In genomic region chr11:115164341-115164975, GRCm38 (mm10) we compare ENCODE assay signal across 8 mouse cellular contexts. TPM values are rescaled to one million over a fixed set of nuclear protein-coding genes. Genes with fewer than 3 reads are reported as not detected.
DNase-seq lines count a peak whose midpoint lies in the region; ATAC-seq and TF ChIP-seq lines count a peak whose summit lies in the region.

No protein-coding gene starts in this region.

- H3K27me3 ChIP-seq in heart, embryonic 13.5 days (replicated peaks): peaks cover 21% of the 10 kb centered on the region
- H3K27me3 ChIP-seq in Patski: no peaks in the 10 kb centered on the region
- peaks cover 53% of the 10 kb centered on the region for H3K27me3 ChIP-seq in hindbrain, embryonic 12.5 days
- H3K27me3 ChIP-seq in liver, embryonic 11.5 days (replicated peaks; ENCODE audit: control insufficient read depth, insufficient read depth, low read length): no peaks in the 10 kb centered on the region

- H3K4me3 ChIP-seq in heart, embryonic 13.5 days: peak overlapping the region; percentile 79
- peak overlapping the region; percentile 46 for H3K4me3 ChIP-seq in hindbrain, embryonic 12.5 days
- H3K4me3 ChIP-seq in liver, embryonic 11.5 days (ENCODE audit: low read depth, low read length): peak overlapping the region; percentile 80

- H3K9ac ChIP-seq in heart, embryonic 13.5 days: peak overlapping the region; percentile 81
- H3K9ac ChIP-seq in hindbrain, embryonic 12.5 days: peak overlapping the region; percentile 54
- peak overlapping the region; percentile 74 for H3K9ac ChIP-seq in liver, embryonic 11.5 days (ENCODE audit: low read depth, low read length)

- DNase-seq in heart, adult 8-10 months (ENCODE audit: low spot score): no peak
- DNase-seq in Patski (ENCODE audit: low read depth, low spot score): no peak
- DNase-seq in liver, embryonic 11.5 days (ENCODE audit: low spot score): no peak
- DNase-seq in left cerebral cortex, postnatal 10 days (ENCODE audit: extremely low spot score in 1 of 2, low spot score in 2 of 2): no peak
- DNase-seq in urinary bladder, adult 18-20 months (ENCODE audit: low spot score in 2 of 2): no peak

- POLR2A ChIA-PET in Patski (lab: Charles Lee): interaction anchor here (0.6 to 2.4 kb wide), 7 partner anchors 14 to 1429 kb away, joined by 3 to 10 read pairs (median 5); partner anchors contain the start of genes Nat9 and Tmem104

- peaks cover 43% of the 10 kb centered on the region for H3K4me1 ChIP-seq in heart, embryonic 13.5 days
- peaks cover 27% of the 10 kb centered on the region for H3K4me1 ChIP-seq in hindbrain, embryonic 12.5 days
- H3K4me1 ChIP-seq in liver, embryonic 11.5 days (replicated peaks; ENCODE audit: control insufficient read depth, insufficient read depth, low read length): peaks cover 38% of the 10 kb centered on the region

- ATAC-seq in heart, embryonic 13.5 days (ENCODE audit: extremely low read depth, insufficient number of reproducible peaks, low FRiP score, low TSS enrichment): no peak
- ATAC-seq in Patski: peak; percentile 36
- no peak for ATAC-seq in hindbrain, embryonic 12.5 days (ENCODE audit: low FRiP score)
- no peak for ATAC-seq in liver, embryonic 11.5 days (replicated peaks; ENCODE audit: low FRiP score)
- no peak for ATAC-seq in activated CD4-positive, CD25-positive, alpha-beta regulatory T cell, adult 4 months

- TF ChIP-seq CTCF in Patski (IDR thresholded peaks at IDR 0.05): no peak

- H3K36me3 ChIP-seq in heart, embryonic 13.5 days: no peaks in the 10 kb centered on the region
- no peaks in the 10 kb centered on the region for H3K36me3 ChIP-seq in hindbrain, embryonic 12.5 days
- no peaks in the 10 kb centered on the region; the same call in 1 of the 2 replicates for H3K36me3 ChIP-seq in liver, embryonic 11.5 days (ENCODE audit: control insufficient read depth, insufficient read depth, low read length)

- intact Hi-C loops in left cerebral cortex, postnatal 10 days (cut with DNase I): no loop called here

- H3K27ac ChIP-seq in heart, embryonic 13.5 days (replicated peaks): no peak overlapping the region
- no peak overlapping the region for H3K27ac ChIP-seq in hindbrain, embryonic 12.5 days
- H3K27ac ChIP-seq in liver, embryonic 11.5 days (ENCODE audit: low read depth, low read length): peak overlapping the region; percentile 72

- in situ Hi-C loops in Patski (cut with MboI; ENCODE audit: low pct_unique_long_range_greater_than_20kb): no loop called here

- CTCF ChIA-PET in Patski (lab: Charles Lee): interaction anchor here (1.7 to 6.3 kb wide), 2 partner anchors 14 to 20 kb away, joined by 4 to 74 read pairs; no protein-coding TSS in a partner anchor

- no peaks in the 10 kb centered on the region for H3K9me3 ChIP-seq in heart, embryonic 13.5 days
- H3K9me3 ChIP-seq in hindbrain, embryonic 12.5 days (replicated peaks): no peaks in the 10 kb centered on the region
- no peaks in the 10 kb centered on the region for H3K9me3 ChIP-seq in liver, embryonic 11.5 days (ENCODE audit: control insufficient read depth, low read length)

- WGBS in heart, embryonic 13.5 days: 0% methylated on average over 14 of the region's 14 CpGs
- WGBS in hindbrain, embryonic 12.5 days: under 1% methylated on average over 13 of the region's 14 CpGs
- 0% methylated on average over 13 of the region's 14 CpGs for WGBS in liver, embryonic 11.5 days

- H3K4me2 ChIP-seq in heart, embryonic 13.5 days: peak overlapping the region; percentile 97
- peak overlapping the region; percentile 61 for H3K4me2 ChIP-seq in hindbrain, embryonic 12.5 days (replicated peaks)
- H3K4me2 ChIP-seq in liver, embryonic 11.5 days: peak overlapping the region; percentile 93

RNA-seq across cellular contexts. Expression of gene Slc9a3r1, which starts 1.3 kb away (rescaled TPM):
- 23.1 and 24.4 TPM in 2 replicates for polyA plus RNA-seq in heart, embryonic 13.5 days (2015; fragmentation: Nextera tagmentation; extraction: Ambion mirVana)
- total RNA-seq in heart, adult 8-10 months (2022): 1 to 10 TPM; 7.3 to 8.5 (median 8.5) TPM
- 98.7 TPM for polyA plus RNA-seq in Patski (2021)
- polyA plus RNA-seq in hindbrain, embryonic 12.5 days (2016; fragmentation: Nextera tagmentation; extraction: Ambion mirVana): 35.7 and 42.3 TPM in 2 replicates
- 117 and 121 TPM in 2 replicates for polyA plus RNA-seq in liver, embryonic 11.5 days (2014; fragmentation: Nextera tagmentation; extraction: Ambion mirVana)
- polyA plus RNA-seq in activated CD4-positive, CD25-positive, alpha-beta regulatory T cell, adult 4 months (2017; shearing (Covaris generic)): 100 to 1,000 TPM; 166 to 228 TPM
- 10 to 100 TPM; 53.7 to 56.0 TPM for total RNA-seq in left cerebral cortex, postnatal 10 days (2021)

RNA-seq across cellular contexts. Expression of gene Tmem104, which starts 22.8 kb away (rescaled TPM):
- 7.1 and 7.7 TPM in 2 replicates for polyA plus RNA-seq in heart, embryonic 13.5 days (2015; fragmentation: Nextera tagmentation; extraction: Ambion mirVana)
- 10 to 100 TPM in 1 of 4 experiments, 1 to 10 TPM in 3; 8.7 to 10.9 (median 9.1) TPM for total RNA-seq in heart, adult 8-10 months (2022)
- 10.2 TPM for polyA plus RNA-seq in Patski (2021)
- 9.0 and 10.4 TPM in 2 replicates for polyA plus RNA-seq in hindbrain, embryonic 12.5 days (2016; fragmentation: Nextera tagmentation; extraction: Ambion mirVana)
- polyA plus RNA-seq in liver, embryonic 11.5 days (2014; fragmentation: Nextera tagmentation; extraction: Ambion mirVana): 10.8 and 13.1 TPM in 2 replicates
- polyA plus RNA-seq in activated CD4-positive, CD25-positive, alpha-beta regulatory T cell, adult 4 months (2017; shearing (Covaris generic)): 10 to 100 TPM in 1 of 2 experiments, 1 to 10 TPM in 1; 9.3 to 11.9 TPM
- total RNA-seq in left cerebral cortex, postnatal 10 days (2021): 10 to 100 TPM; 19.9 to 20.3 TPM

RNA-seq across cellular contexts. Expression of gene Nat9, which starts 23.2 kb away (rescaled TPM):
- 13.8 and 19.0 TPM in 2 replicates for polyA plus RNA-seq in heart, embryonic 13.5 days (2015; fragmentation: Nextera tagmentation; extraction: Ambion mirVana)
- 10 to 100 TPM; 25.0 to 34.9 (median 25.9) TPM for total RNA-seq in heart, adult 8-10 months (2022)
- 28.0 TPM for polyA plus RNA-seq in Patski (2021)
- 19.1 and 21.1 TPM in 2 replicates for polyA plus RNA-seq in hindbrain, embryonic 12.5 days (2016; fragmentation: Nextera tagmentation; extraction: Ambion mirVana)
- polyA plus RNA-seq in liver, embryonic 11.5 days (2014; fragmentation: Nextera tagmentation; extraction: Ambion mirVana): 17.0 and 20.1 TPM in 2 replicates
- polyA plus RNA-seq in activated CD4-positive, CD25-positive, alpha-beta regulatory T cell, adult 4 months (2017; shearing (Covaris generic)): 10 to 100 TPM; 14.0 to 14.6 TPM
- total RNA-seq in left cerebral cortex, postnatal 10 days (2021): 10 to 100 TPM; 14.5 to 16.6 TPM

RNA-seq across cellular contexts. Expression of gene Cd300lf, which starts 30.7 kb away (rescaled TPM):
- polyA plus RNA-seq in heart, embryonic 13.5 days (2015; fragmentation: Nextera tagmentation; extraction: Ambion mirVana): 0.37 and 0.38 TPM in 2 replicates
- total RNA-seq in heart, adult 8-10 months (2022): under 1 TPM in 3 of 4 experiments, not detected in 1; 0.13 to 0.89 (median 0.22) TPM
- polyA plus RNA-seq in Patski (2021): not detected
- polyA plus RNA-seq in hindbrain, embryonic 12.5 days (2016; fragmentation: Nextera tagmentation; extraction: Ambion mirVana): 0.27 TPM in 1 of 2 replicates, not detected in the other
- polyA plus RNA-seq in liver, embryonic 11.5 days (2014; fragmentation: Nextera tagmentation; extraction: Ambion mirVana): 0.63 and 0.86 TPM in 2 replicates
- polyA plus RNA-seq in activated CD4-positive, CD25-positive, alpha-beta regulatory T cell, adult 4 months (2017; shearing (Covaris generic)): 1 to 10 TPM in 1 of 2 experiments, under 1 TPM in 1; 0.37 to 1.5 TPM
- under 1 TPM; 0.28 to 0.90 TPM for total RNA-seq in left cerebral cortex, postnatal 10 days (2021)
